Mouse (Mus musculus) liver, postnatal 0 days (tissue): ENCODE data around the gene Ctf1. TPM values are rescaled to one million over a fixed set of nuclear protein-coding genes. Genes with fewer than 3 reads are reported as not detected.

Experiments
- ATAC-seq: fragments of 200-750 bp; cut with Nextera tagmentation; 2 replicates; pipeline ENCODE4 v1.8.0; 2017; ENCODE audit warnings: mild to moderate bottlenecking, moderate library complexity
- DNase-seq: peaks from one replicate; pipeline ENCODE4 v3.0.0-alpha.2; 2016
- H3K27ac ChIP-seq: fragments of 300-500 bp; sonication (generic); 2 replicates; pipeline ENCODE4 v1.5.1; 2014; ENCODE audit warnings: antibody characterized with exemption, moderate library complexity, mild to moderate bottlenecking, low read depth
- H3K27me3 ChIP-seq: fragments of 300-500 bp; sonication (generic); 2 replicates; pipeline ENCODE4 v1.6.1; 2014; ENCODE audit warnings: low read length, control low read depth, mixed read lengths; ENCODE audit not compliant: insufficient read depth
- H3K36me3 ChIP-seq: fragments of 300-500 bp; sonication (generic); replicated peaks from 2 replicates; pipeline ENCODE4 v1.6.1; 2014; ENCODE audit warnings: mild to moderate bottlenecking, control low read depth, low read length, moderate library complexity, mixed read lengths; ENCODE audit not compliant: insufficient read depth
- H3K4me1 ChIP-seq: fragments of 300-500 bp; sonication (generic); 2 replicates; pipeline ENCODE4 v1.6.1; 2014; ENCODE audit warnings: antibody characterized with exemption, mild to moderate bottlenecking, control low read depth; ENCODE audit not compliant: insufficient read depth
- H3K4me2 ChIP-seq: fragments of 300-500 bp; sonication (generic); 2 replicates; pipeline ENCODE4 v1.6.1; 2014; ENCODE audit warnings: low read depth, mild to moderate bottlenecking, low read length, moderate library complexity, mixed read lengths
- H3K4me3 ChIP-seq: fragments of 300-500 bp; sonication (generic); 2 replicates; pipeline ENCODE4 v1.5.1; 2014; ENCODE audit warnings: low read depth, low read length
- H3K9ac ChIP-seq: fragments of 300-500 bp; sonication (generic); replicated peaks from 2 replicates; pipeline ENCODE4 v1.6.1; 2014; ENCODE audit warnings: mild to moderate bottlenecking, moderate library complexity
- H3K9me3 ChIP-seq: fragments of 300-500 bp; sonication (generic); 2 replicates; pipeline ENCODE4 v1.6.1; 2016; ENCODE audit warnings: mild to moderate bottlenecking, control low read depth, low read length, mixed read lengths
- CTCF ChIP-seq: sonication (generic); IDR thresholded peaks from 2 replicates; pipeline ENCODE4 v1.5.1; 2016; ENCODE audit warnings: antibody characterized with exemption, low read depth
- EP300 ChIP-seq: IDR thresholded peaks from 2 replicates; pipeline ENCODE4 v1.6.1; 2016; ENCODE audit warnings: antibody characterized with exemption, low read depth, mild to moderate bottlenecking
- WGBS: fragments of 180-500 bp; shearing (Covaris S2); extraction: QIAGEN DNeasy Blood & Tissue Kit; methylation state at CpG from one replicate; pipeline ENCODE4 v1.1.7; 2014; ENCODE audit not compliant: insufficient replicate concordance; 5-methylcytosine and 5-hydroxymethylcytosine counted together
- polyA plus RNA-seq: library from polyadenylated mRNA; unstranded; fragments of >200 nt; fragmentation: Nextera tagmentation; extraction: Ambion mirVana; gene quantifications from 2 replicates; pipeline ENCODE4 v1.2.1, GENCODE M21; 2015

Gene Ctf1
- polyA plus RNA-seq, 1 experiment from 2014 or later: 7.9 TPM

DNA sequence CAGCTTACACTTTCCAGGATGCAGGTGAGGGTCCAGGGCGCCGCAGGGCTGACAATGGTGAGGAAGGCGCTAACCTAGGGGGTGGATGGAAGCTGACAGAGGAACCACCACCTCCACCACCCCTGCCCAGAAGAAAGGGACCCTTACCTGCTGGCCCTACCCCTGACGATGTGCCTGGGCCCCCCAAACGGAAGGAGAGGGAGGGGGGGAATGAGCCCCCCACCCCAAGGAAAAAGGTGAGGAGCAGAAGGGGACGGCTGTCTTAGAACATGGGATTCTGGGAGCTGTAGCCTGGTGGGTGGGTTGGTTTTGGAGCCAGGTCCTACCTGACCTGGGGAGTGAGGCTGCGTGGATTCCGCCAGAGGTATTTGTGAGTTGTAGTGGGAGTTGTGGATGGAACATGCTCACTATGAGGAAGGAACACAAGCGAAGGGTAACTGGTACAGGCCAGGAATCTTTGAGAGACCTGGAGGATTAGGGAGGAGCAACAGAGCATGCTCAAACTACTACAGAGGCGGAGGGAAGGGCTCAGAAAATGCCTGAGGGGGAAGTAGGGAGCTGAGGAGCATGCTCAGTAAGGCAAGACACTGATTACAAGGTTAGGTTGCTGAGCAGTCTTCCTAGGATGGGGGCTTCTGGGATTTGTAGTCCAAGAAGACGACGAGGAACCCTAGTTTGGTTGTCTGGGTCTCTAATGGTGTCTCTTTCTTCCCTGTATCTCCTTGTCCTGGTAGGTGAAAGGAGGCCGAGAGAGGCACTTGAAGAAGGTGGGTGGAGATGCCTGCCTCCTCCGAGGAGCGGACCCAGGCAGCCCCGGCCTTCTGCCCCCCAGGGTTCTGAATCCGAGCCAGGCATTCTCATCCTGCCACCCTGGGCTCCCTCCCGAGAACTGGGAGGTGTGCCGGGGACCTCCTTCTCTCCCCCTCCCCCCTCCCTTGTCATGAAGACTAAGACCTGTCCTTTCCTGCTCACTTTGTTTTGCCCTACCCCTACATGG is 37.9 kb downstream of the Ctf1 start:
- DNase-seq: no peak
- TF ChIP-seq EP300: no peak
- Histone ChIP-seq H3K27ac (no peak overlapping the region), H3K4me3 (no peak overlapping the region), H3K4me2 (no peak overlapping the region), H3K27me3 (no peaks in the 10 kb centered on the region), H3K36me3 (peaks cover 21% of the 10 kb centered on the region), H3K4me1 (peaks cover 10% of the 10 kb centered on the region), H3K9me3 (no peaks in the 10 kb centered on the region), H3K9ac (no peak overlapping the region)
- ATAC-seq: no peak
- 80% methylated on average over 19 of the region's 19 CpGs for WGBS

DNA sequence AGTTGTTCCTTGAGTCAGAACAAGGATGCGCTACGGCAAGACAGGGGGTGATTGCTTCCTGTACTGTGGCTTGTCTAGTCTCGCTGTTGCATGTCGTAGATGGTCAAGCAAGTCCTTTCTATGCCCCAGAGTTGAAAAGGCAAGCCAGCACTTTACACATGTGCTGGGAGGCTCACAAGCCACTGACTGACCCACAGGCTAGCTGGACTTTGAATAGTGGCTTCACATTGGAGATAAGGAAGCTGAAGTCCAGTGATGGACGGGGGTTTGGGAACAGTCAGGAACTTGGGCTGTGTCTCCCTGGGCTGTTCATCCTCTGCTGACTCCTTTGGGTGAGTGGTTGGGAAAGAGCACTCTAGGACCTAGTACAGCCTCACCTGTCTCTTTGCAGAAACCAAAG is 39.1 kb downstream of the Ctf1 start:
- WGBS: 83% methylated on average over 5 of the region's 5 CpGs

DNA sequence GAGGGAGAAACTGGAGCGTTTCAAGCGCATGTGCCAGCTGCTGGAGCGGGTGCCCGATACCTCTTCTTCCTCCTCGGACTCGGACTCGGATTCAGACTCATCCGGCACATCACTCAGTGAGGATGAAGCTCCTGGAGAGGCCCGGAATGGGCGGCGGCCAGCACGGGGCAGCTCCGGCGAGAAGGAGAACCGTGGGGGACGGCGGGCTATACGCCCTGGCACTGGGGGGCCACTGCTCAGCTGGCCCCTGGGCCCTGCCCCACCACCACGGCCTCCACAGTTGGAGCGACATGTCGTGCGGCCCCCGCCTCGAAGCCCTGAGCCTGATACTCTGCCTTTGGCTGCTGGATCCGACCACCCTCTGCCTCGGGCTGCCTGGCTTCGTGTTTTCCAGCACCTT is 39.5 kb downstream of the Ctf1 start:
- Histone ChIP-seq H3K9ac (no peak overlapping the region), H3K4me1 (peaks cover 3% of the 10 kb centered on the region; the same call in 1 of the 2 replicates), H3K9me3 (no peaks in the 10 kb centered on the region), H3K27ac (no peak overlapping the region), H3K4me2 (no peak overlapping the region), H3K27me3 (no peaks in the 10 kb centered on the region), H3K36me3 (peaks cover 21% of the 10 kb centered on the region), H3K4me3 (no peak overlapping the region)
- DNase-seq (no peak), ATAC-seq (no peak)
- TF ChIP-seq CTCF (no peak), EP300 (no peak)
- WGBS: 91% methylated on average over 27 of the region's 27 CpGs

More for the DNA sequence above, 39.1 kb downstream of the Ctf1 start:
- no peak for TF ChIP-seq EP300
- no peak for TF ChIP-seq CTCF
- H3K4me2 ChIP-seq: no peak overlapping the region
- DNase-seq (no peak), ATAC-seq (no peak)
- H3K4me3 ChIP-seq: no peak overlapping the region
- peaks cover 21% of the 10 kb centered on the region for H3K36me3 ChIP-seq
- no peaks in the 10 kb centered on the region for H3K9me3 ChIP-seq
- no peak overlapping the region for H3K27ac ChIP-seq
- no peaks in the 10 kb centered on the region for H3K27me3 ChIP-seq
- H3K4me1 ChIP-seq: peaks cover 7% of the 10 kb centered on the region
- no peak overlapping the region for H3K9ac ChIP-seq

DNA sequence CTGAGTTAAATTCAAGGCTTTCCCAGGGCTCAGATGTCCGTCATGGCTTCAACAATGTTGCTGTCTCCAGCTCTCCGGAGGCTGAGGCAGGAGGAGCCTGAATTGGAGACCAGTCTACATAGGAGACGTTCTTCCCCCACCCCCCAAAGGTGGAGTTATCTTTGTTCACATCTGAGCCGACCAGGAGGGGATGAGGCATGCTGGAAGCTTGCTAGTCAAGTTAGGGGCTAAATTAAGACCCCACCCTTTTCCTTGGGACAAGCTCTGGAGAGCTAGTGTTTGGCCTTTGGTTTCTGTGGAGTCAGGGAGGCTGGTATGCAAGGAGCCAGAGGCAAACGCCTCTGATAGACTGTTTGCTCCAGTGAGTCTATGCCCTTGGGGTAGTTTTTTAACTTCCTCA is 40.6 kb downstream of the Ctf1 start:
- H3K4me1 ChIP-seq: no peaks in the 10 kb centered on the region
- H3K9me3 ChIP-seq: no peaks in the 10 kb centered on the region
- no peak overlapping the region for H3K27ac ChIP-seq
- no peak for DNase-seq
- no peak for ATAC-seq
- WGBS: 54% methylated on average over 5 of the region's 5 CpGs
- no peaks in the 10 kb centered on the region for H3K27me3 ChIP-seq
- H3K9ac ChIP-seq: no peak overlapping the region
- TF ChIP-seq CTCF: no peak
- TF ChIP-seq EP300: no peak
- H3K4me2 ChIP-seq: no peak overlapping the region
- peaks cover 21% of the 10 kb centered on the region for H3K36me3 ChIP-seq
- H3K4me3 ChIP-seq: no peak overlapping the region

DNA sequence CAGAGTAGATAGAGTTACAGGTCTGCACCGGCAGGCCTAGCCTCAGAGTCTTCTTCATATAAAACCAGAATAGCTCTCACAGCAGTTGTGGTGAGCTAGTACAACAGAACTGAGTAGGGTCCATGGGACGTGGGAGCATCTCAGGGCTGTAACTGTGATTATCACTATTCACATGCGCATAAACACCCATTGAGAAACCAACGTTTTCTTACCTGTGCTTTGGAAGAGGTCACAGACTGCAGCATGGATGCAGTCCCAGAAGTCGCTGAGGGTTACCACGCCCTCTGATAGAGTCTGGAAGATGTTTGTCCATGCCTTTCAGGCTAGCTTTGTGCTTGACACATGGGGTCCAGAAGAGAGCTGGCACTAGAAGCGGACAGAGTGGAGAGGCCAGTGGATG is 41.2 kb downstream of the Ctf1 start:
- no peak overlapping the region for H3K27ac ChIP-seq
- DNase-seq: no peak
- no peak overlapping the region for H3K4me2 ChIP-seq
- H3K4me1 ChIP-seq: no peaks in the 10 kb centered on the region
- WGBS: 85% methylated on average over 7 of the region's 7 CpGs
- no peaks in the 10 kb centered on the region for H3K9me3 ChIP-seq
- TF ChIP-seq EP300 (no peak), CTCF (no peak)
- no peak overlapping the region for H3K9ac ChIP-seq
- no peak for ATAC-seq
- no peaks in the 10 kb centered on the region for H3K27me3 ChIP-seq
- H3K4me3 ChIP-seq: no peak overlapping the region
- peaks cover 21% of the 10 kb centered on the region for H3K36me3 ChIP-seq

DNA sequence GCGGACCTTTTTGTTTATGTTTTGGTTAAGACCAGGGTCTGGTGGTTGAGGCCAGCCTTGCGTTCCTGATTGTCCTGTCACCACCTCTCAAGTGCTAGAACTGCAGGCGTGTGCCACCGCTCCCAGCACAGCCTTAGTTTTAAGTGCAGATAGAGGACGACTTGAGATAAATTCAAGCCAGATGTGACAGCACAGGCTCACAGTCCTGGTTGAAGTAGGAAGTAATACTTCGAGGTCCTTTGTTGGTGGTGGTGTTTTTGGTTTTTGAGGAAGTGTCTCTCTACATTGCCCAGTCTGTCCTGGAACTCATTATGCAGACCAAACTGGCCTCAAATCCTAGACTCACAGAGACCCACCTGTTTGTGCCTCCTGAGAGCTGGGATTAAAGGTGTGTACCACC is 47.2 kb downstream of the Ctf1 start:
- TF ChIP-seq CTCF (no peak), EP300 (no peak)
- H3K9ac ChIP-seq: no peak overlapping the region
- H3K4me3 ChIP-seq: no peak overlapping the region
- H3K27me3 ChIP-seq: no peaks in the 10 kb centered on the region
- DNase-seq: no peak
- no peaks in the 10 kb centered on the region for H3K4me1 ChIP-seq
- H3K27ac ChIP-seq: no peak overlapping the region
- ATAC-seq: no peak
- H3K4me2 ChIP-seq: 0 out of 2 replicates have a peak overlapping the region, but pooled peaks have one; percentile 9
- peaks cover 8% of the 10 kb centered on the region; the same call in 1 of the 2 replicates for H3K36me3 ChIP-seq
- H3K9me3 ChIP-seq: no peaks in the 10 kb centered on the region
- WGBS: 31% methylated on average over 6 of the region's 6 CpGs
